Mouse (Mus musculus) embryonic facial prominence, embryonic 14.5 days (tissue): ENCODE data around the gene E2f2. TPM values are rescaled to one million over a fixed set of nuclear protein-coding genes. Genes with fewer than 3 reads are reported as not detected.

Experiments used
- ATAC-seq: fragments of 200-750 bp; cut with Nextera tagmentation; 2 replicates; pipeline ENCODE4 v1.8.0; 2017; ENCODE audit warnings: low read depth, moderate number of reproducible peaks, moderate TSS enrichment
- DNase-seq: peaks from one replicate; pipeline ENCODE4 v3.0.0-alpha.2; 2015; ENCODE audit warnings: low spot score
- H3K27ac ChIP-seq: fragments of 300-500 bp; sonication (generic); replicated peaks from 2 replicates; pipeline ENCODE4 v1.5.1; 2014; ENCODE audit warnings: low read depth, mild to moderate bottlenecking, low read length, moderate library complexity
- H3K27me3 ChIP-seq: fragments of 300-500 bp; sonication (generic); replicated peaks from 2 replicates; pipeline ENCODE4 v1.6.1; 2014; ENCODE audit warnings: low read length; ENCODE audit not compliant: control insufficient read depth, insufficient read depth
- H3K36me3 ChIP-seq: fragments of 300-500 bp; sonication (generic); 2 replicates; pipeline ENCODE4 v1.6.1; 2014; ENCODE audit warnings: low read length, mixed read lengths; ENCODE audit not compliant: control insufficient read depth, insufficient read depth
- H3K4me1 ChIP-seq: fragments of 300-500 bp; sonication (generic); 2 replicates; pipeline ENCODE4 v1.6.1; 2014; ENCODE audit warnings: antibody characterized with exemption, low read length; ENCODE audit not compliant: control insufficient read depth, insufficient read depth
- H3K4me2 ChIP-seq: fragments of 300-500 bp; sonication (generic); 2 replicates; pipeline ENCODE4 v1.6.1; 2014; ENCODE audit warnings: low read depth, mild to moderate bottlenecking, low read length, moderate library complexity, mixed read lengths
- H3K4me3 ChIP-seq: fragments of 300-500 bp; sonication (generic); 2 replicates; pipeline ENCODE4 v1.5.1; 2014; ENCODE audit warnings: low read depth, mild to moderate bottlenecking, low read length
- H3K9ac ChIP-seq: fragments of 300-500 bp; sonication (generic); 2 replicates; pipeline ENCODE4 v1.6.1; 2014; ENCODE audit warnings: low read depth, mild to moderate bottlenecking, low read length, moderate library complexity, mixed read lengths
- H3K9me3 ChIP-seq: fragments of 300-500 bp; sonication (generic); 2 replicates; pipeline ENCODE4 v1.6.1; 2016; ENCODE audit warnings: low read length; ENCODE audit not compliant: control insufficient read depth
- WGBS: fragments of 180-500 bp; shearing (Covaris S2); extraction: QIAGEN DNeasy Blood & Tissue Kit; methylation state at CpG from one replicate; pipeline ENCODE4 v1.1.7; 2014; 5-methylcytosine and 5-hydroxymethylcytosine counted together
- polyA plus RNA-seq: library from polyadenylated mRNA; unstranded; fragments of >200 nt; fragmentation: Nextera tagmentation; extraction: Ambion mirVana; gene quantifications from 2 replicates; pipeline ENCODE4 v1.2.1, GENCODE M21; 2014

E2f2 gene
- polyA plus RNA-seq = 7.9 and 10.1 TPM in 2 replicates

- Histone ChIP-seq H3K4me1 (peaks cover 13% of the 10 kb centered on the region), H3K4me3 (peak within 1 kb of the TSS; percentile 76), H3K9ac (peak within 1 kb of the TSS; percentile 73), H3K9me3 (no peaks in the 10 kb centered on the region), H3K36me3 (no peaks in the 10 kb centered on the region), H3K4me2 (peak within 1 kb of the TSS; percentile 100), H3K27me3 (no peaks in the 10 kb centered on the region), H3K27ac (peak within 1 kb of the TSS; percentile 80)
- ATAC-seq (peak; percentile 45), DNase-seq (peak; percentile 93)
- WGBS = under 1% methylated on average over 31 of the region's 35 CpGs
Measured at GRCm38 (mm10) chr4:136172011-136172541, at the start of gene E2f2. Gene E2f2 (plus strand): TSS chr4:136172394.

GRCm38 (mm10) chr4:136123111-136123791, 48.9 kb upstream of the E2f2 start:
- no peak overlapping the region for H3K27ac ChIP-seq
- H3K4me2 ChIP-seq = no peak overlapping the region
- WGBS = 62% methylated on average over 8 of the region's 8 CpGs
- DNase-seq (no peak), ATAC-seq (no peak)
- no peak overlapping the region for H3K4me3 ChIP-seq
- no peak overlapping the region for H3K9ac ChIP-seq
- H3K27me3 ChIP-seq = no peaks in the 10 kb centered on the region
- no peaks in the 10 kb centered on the region for H3K36me3 ChIP-seq
- no peaks in the 10 kb centered on the region for H3K9me3 ChIP-seq
- peaks cover 7% of the 10 kb centered on the region for H3K4me1 ChIP-seq

GRCm38 (mm10) chr4:136123792-136124161, 48.4 kb upstream of the E2f2 start:
- ATAC-seq = no peak
- no peak overlapping the region for H3K4me3 ChIP-seq

GRCm38 (mm10) chr4:136124581-136124980, 47.6 kb upstream of the E2f2 start:
- ATAC-seq = no peak
- no peaks in the 10 kb centered on the region for H3K9me3 ChIP-seq
- H3K36me3 ChIP-seq = no peaks in the 10 kb centered on the region
- no peak overlapping the region for H3K4me2 ChIP-seq
- H3K4me3 ChIP-seq = no peak overlapping the region
- H3K27ac ChIP-seq = no peak overlapping the region
- DNase-seq = no peak
- 97% methylated on average over 4 of the region's 4 CpGs for WGBS
- H3K9ac ChIP-seq = no peak overlapping the region
- H3K4me1 ChIP-seq = peaks cover 7% of the 10 kb centered on the region
- H3K27me3 ChIP-seq = no peaks in the 10 kb centered on the region

More at GRCm38 (mm10) chr4:136123792-136124161, 48.4 kb upstream of the E2f2 start:
- Histone ChIP-seq H3K36me3 (no peaks in the 10 kb centered on the region), H3K9me3 (no peaks in the 10 kb centered on the region), H3K9ac (no peak overlapping the region), H3K27me3 (no peaks in the 10 kb centered on the region), H3K4me2 (no peak overlapping the region), H3K4me1 (peaks cover 7% of the 10 kb centered on the region), H3K27ac (no peak overlapping the region)
- DNase-seq = no peak
- 87% methylated on average over 3 of the region's 3 CpGs for WGBS

GRCm38 (mm10) chr4:136125458-136125857, 46.7 kb upstream of the E2f2 start:
- 85% methylated on average over 11 of the region's 11 CpGs for WGBS
- H3K4me1 ChIP-seq = no peaks in the 10 kb centered on the region
- no peak overlapping the region for H3K27ac ChIP-seq
- ATAC-seq (no peak), DNase-seq (no peak)
- no peak overlapping the region for H3K4me2 ChIP-seq
- H3K36me3 ChIP-seq = no peaks in the 10 kb centered on the region
- no peak overlapping the region for H3K4me3 ChIP-seq
- H3K9me3 ChIP-seq = no peaks in the 10 kb centered on the region
- no peak overlapping the region for H3K9ac ChIP-seq
- no peaks in the 10 kb centered on the region for H3K27me3 ChIP-seq

- Histone ChIP-seq H3K9me3 (no peaks in the 10 kb centered on the region), H3K27me3 (no peaks in the 10 kb centered on the region), H3K9ac (no peak overlapping the region), H3K27ac (no peak overlapping the region), H3K4me2 (no peak overlapping the region), H3K4me1 (no peaks in the 10 kb centered on the region), H3K36me3 (no peaks in the 10 kb centered on the region), H3K4me3 (no peak overlapping the region)
- no peak for ATAC-seq
- no peak for DNase-seq
- WGBS = 49% methylated on average over 5 of the region's 5 CpGs
Measured at GRCm38 (mm10) chr4:136126019-136126418, 46.2 kb upstream of the E2f2 start.

- ATAC-seq = no peak
- H3K4me1 ChIP-seq = no peaks in the 10 kb centered on the region
- H3K27me3 ChIP-seq = no peaks in the 10 kb centered on the region
- H3K9ac ChIP-seq = no peak overlapping the region
- H3K4me2 ChIP-seq = no peak overlapping the region
- H3K4me3 ChIP-seq = no peak overlapping the region
- H3K27ac ChIP-seq = no peak overlapping the region
- 56% methylated on average over 13 of the region's 13 CpGs for WGBS
- no peaks in the 10 kb centered on the region for H3K36me3 ChIP-seq
- DNase-seq = no peak
- H3K9me3 ChIP-seq = no peaks in the 10 kb centered on the region
Measured at GRCm38 (mm10) chr4:136127670-136128069, 44.5 kb upstream of the E2f2 start.

GRCm38 (mm10) chr4:136129842-136130241, 42.4 kb upstream of the E2f2 start:
- 96% methylated on average over 1 of the region's 1 CpGs for WGBS
- Histone ChIP-seq H3K4me2 (no peak overlapping the region), H3K27ac (no peak overlapping the region), H3K36me3 (no peaks in the 10 kb centered on the region), H3K4me1 (peaks cover 12% of the 10 kb centered on the region), H3K9me3 (no peaks in the 10 kb centered on the region), H3K4me3 (no peak overlapping the region), H3K9ac (no peak overlapping the region), H3K27me3 (no peaks in the 10 kb centered on the region)
- DNase-seq = no peak
- ATAC-seq = no peak

- Histone ChIP-seq H3K27ac (peak overlapping the region; percentile 99), H3K4me3 (peak overlapping the region; percentile 43), H3K9me3 (no peaks in the 10 kb centered on the region), H3K27me3 (no peaks in the 10 kb centered on the region), H3K4me2 (peak overlapping the region; percentile 74), H3K36me3 (no peaks in the 10 kb centered on the region), H3K9ac (peak overlapping the region; percentile 75), H3K4me1 (peaks cover 32% of the 10 kb centered on the region)
- 25% methylated on average over 9 of the region's 9 CpGs for WGBS
- no peak for DNase-seq
- no peak for ATAC-seq
Measured at GRCm38 (mm10) chr4:136133801-136134200, 38.4 kb upstream of the E2f2 start.
